ENCODE assay signal across 1 mouse cellular context in the genomic region with DNA sequence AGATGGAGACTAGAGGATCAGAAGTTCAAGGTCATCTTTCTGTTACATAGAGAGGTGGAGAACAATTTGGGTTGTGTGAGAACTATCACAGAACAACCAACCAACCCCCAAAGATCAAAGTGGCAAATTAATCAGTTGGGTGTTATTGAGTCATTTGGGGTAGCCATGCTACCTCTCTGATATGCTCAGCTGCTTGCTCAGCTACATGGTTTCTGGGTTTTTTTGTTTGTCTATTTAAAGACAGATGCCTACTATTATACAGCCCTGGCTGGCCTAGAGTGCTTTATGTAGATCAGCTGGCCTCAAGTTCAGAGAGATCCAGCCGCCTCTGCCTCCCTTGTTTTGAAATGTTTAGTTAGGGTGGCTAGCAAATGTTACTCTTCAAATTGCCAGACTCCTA.
TF ChIP-seq lines count a peak whose summit lies in the region.

No protein-coding gene starts in this region.

TF ChIP-seq in MEL, 35 proteins besides CTCF, POLR2A, EP300 and RAD21 (continued from another document):
- 0 out of 2 replicates have a peak, but pooled peaks have one; percentile 25 for TF ChIP-seq MYB (IDR thresholded peaks at IDR 0.05; ENCODE audit: low read depth, low read length)
- 0 out of 2 replicates have a peak, but pooled peaks have one; percentile 5 for TF ChIP-seq SMC3 (IDR thresholded peaks at IDR 0.05; ENCODE audit: low read depth, low read length)
- no peak for TF ChIP-seq GATA1 (IDR thresholded peaks at IDR 0.05; ENCODE audit: low read depth, low read length)
TF ChIP-seq in MEL: peak in this region for 8.
